Mouse (Mus musculus) layer of hippocampus, adult 18-20 months (tissue): ENCODE measurements around the gene Svs5. TPM values are rescaled to one million over a fixed set of nuclear protein-coding genes. Genes with fewer than 3 reads are reported as not detected.

Experiments used
- DNase-seq, 2 experiments: peaks; one replicate each; pipeline ENCODE4 v3.0.0; 2022; ENCODE audit warnings: low spot score in 2 of 2
- microRNA-seq, 2 experiments: library from miRNA; unstranded; fragments of <30 nt; microRNA quantifications; one replicate each; pipeline ENCODE4 v1.2.0; 2021
- total RNA-seq, 2 experiments: library from RNA; stranded (reverse); gene quantifications; 2 replicates each; pipeline ENCODE4 v1.2.3; 2021

Svs5 gene
- total RNA-seq, 2 experiments from 2014 or later, result not detected

GRCm38 (mm10) chr2:164377478-164378426, 45.2 kb downstream of the Svs5 start:
- no peak for DNase-seq

DNA sequence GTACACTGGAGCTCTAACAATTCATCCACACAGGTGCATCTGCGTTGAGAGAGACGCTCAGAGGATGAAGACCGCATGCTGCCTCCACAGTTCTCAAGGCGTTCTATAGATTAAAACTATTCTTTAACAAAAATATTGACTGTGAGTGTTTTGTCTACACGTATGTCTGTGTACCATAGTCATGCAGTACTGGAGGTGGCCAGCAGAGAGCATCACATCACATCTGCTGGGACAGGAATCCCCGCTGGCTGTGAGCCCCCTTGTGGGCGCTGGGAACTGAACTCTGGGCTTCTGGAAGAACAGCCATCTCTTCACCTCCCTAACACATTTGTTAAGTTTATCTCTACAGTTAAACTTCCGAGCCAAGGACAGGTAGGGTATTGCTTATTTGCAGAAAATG, 49.2 kb downstream of the Svs5 start:
- DNase-seq, result no peak

DNA sequence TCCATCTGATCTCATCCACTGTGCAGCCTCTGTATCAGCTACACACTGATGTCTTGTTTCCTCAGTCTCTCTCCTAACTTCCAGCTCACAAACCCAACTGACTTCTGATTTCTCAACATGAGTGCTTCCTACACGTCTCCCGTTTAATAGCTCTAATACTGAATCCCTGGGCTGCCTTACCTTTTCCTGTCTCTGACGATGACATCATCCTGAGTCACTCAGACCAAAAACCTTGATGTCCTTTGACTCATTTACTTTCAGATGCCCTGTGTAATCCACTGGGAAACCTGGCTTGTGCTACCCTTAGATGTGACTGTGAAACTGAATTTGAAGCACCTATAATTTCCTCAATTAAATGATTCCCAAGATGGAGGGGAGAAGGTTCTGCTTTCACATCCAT, 50.4 kb downstream of the Svs5 start:
- no peak for DNase-seq

Small RNAs within 50 kb of the gene (microRNA-seq; reads per million reads assigned to microRNA genes)
- 0 reads per million in 2 experiments for gene Mir7678

Other genes with a start within 250 kb of the Svs5 start
- 1 to 10 TPM; 5.1 TPM for gene Kcns1, start 161.6 kb upstream of the Svs5 start, total RNA-seq
- gene Wfdc5, start 150.0 kb upstream of the Svs5 start, total RNA-seq, result not detected
- not detected for gene Wfdc12, start 142.1 kb upstream of the Svs5 start, total RNA-seq
- not detected for gene Wfdc15a, start 132.6 kb upstream of the Svs5 start, total RNA-seq
- gene Wfdc15b, start 111.1 kb upstream of the Svs5 start, total RNA-seq, result not detected
- gene Svs2, start 94.3 kb upstream of the Svs5 start, total RNA-seq, result not detected
- not detected for gene Svs3b, start 76.1 kb upstream of the Svs5 start, total RNA-seq
- not detected for gene Svs4, start 54.3 kb upstream of the Svs5 start, total RNA-seq
- not detected for gene Svs3a, start 43.5 kb upstream of the Svs5 start, total RNA-seq
- gene Svs6, start 16.0 kb upstream of the Svs5 start, total RNA-seq, result not detected
- under 1 TPM; 0.61 to 0.77 TPM for gene Slpi, start 56.4 kb downstream of the Svs5 start, total RNA-seq
- under 1 TPM; 0.38 to 0.42 TPM for gene Rbpjl, start 70.4 kb downstream of the Svs5 start, total RNA-seq
- 10 to 100 TPM; 11.0 to 11.2 TPM for gene Matn4, start 72.4 kb downstream of the Svs5 start, total RNA-seq
- 100 to 1,000 TPM; 122 to 140 TPM for gene Sdc4, start 111.1 kb downstream of the Svs5 start, total RNA-seq
- 10 to 100 TPM; 37.9 to 39.9 TPM for gene Sys1, start 124.2 kb downstream of the Svs5 start, total RNA-seq
- gene Gm20458, start 128.2 kb downstream of the Svs5 start, total RNA-seq, result 1 to 10 TPM; 5.4 to 9.9 TPM
- gene Trp53tg5, start 141.0 kb downstream of the Svs5 start, total RNA-seq, result not detected
- 100 to 1,000 TPM; 118 to 138 TPM for gene Dbndd2, start 153.4 kb downstream of the Svs5 start, total RNA-seq
- 10 to 100 TPM; 80.8 to 86.1 TPM for gene Pigt, start 164.8 kb downstream of the Svs5 start, total RNA-seq
- under 1 TPM; 0.67 to 0.96 TPM for gene Wfdc2, start 229.7 kb downstream of the Svs5 start, total RNA-seq
- gene Spint3, start 240.7 kb downstream of the Svs5 start, total RNA-seq, result not detected